Mouse (Mus musculus): ENCODE data around the gene Cbr4.

GRCm38 (mm10) chr8:61550006-61550748 lies 62.6 kb downstream of the Cbr4 start:
- TF ChIP-seq EP300 (IDR thresholded peaks at IDR 0.05; ENCODE audit: insufficient read depth, low read depth, low read length) (0 out of 2 replicates have a peak, but pooled peaks have one; percentile 15), CTCF (IDR thresholded peaks at IDR 0.05; ENCODE audit: low read depth, low read length) (peak; percentile 82)
